Mouse (Mus musculus) cerebellum, postnatal 36 days (tissue): ENCODE results near the gene Myo1b.

Experiments
- DNase-seq, 2 experiments: peaks; one replicate each; pipeline ENCODE4 v3.0.0; 2021 to 2022; ENCODE audit warnings: mixed read lengths in 2 of 2

The Myo1b gene

DNA sequence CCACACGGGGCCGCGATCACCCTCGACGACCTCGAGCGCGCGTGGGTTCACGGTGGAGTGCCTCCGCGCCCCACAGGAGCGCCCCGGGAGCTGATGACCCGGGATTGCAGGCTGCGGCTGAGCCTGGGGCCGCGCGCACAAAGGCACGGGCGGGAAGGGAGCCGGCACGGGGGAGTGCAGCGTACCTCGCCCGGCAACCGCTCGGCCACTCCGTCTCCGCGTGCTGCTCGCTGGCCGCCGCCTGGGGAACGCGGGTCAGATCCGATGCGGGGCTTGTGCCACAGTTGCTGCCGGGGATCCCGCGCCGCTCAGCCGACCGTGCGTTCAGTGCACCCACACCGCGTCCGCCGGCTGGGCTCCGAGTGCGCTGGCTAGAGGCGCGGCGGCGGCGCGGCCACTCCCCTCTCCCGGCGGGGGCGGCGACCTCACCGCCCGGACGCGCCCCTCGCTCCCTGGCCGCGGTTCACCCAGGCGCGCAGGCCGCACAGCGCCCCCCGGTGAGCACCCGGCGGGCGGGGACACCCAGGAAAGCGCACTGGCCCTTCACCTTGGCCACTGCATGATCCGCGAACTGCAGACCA lies at the start of gene Myo1b:
TSS of gene Myo1b (minus strand) at position 496 of the 581 bp plus-strand sequence.
- peak; percentile 22 to 26 for DNase-seq

DNA sequence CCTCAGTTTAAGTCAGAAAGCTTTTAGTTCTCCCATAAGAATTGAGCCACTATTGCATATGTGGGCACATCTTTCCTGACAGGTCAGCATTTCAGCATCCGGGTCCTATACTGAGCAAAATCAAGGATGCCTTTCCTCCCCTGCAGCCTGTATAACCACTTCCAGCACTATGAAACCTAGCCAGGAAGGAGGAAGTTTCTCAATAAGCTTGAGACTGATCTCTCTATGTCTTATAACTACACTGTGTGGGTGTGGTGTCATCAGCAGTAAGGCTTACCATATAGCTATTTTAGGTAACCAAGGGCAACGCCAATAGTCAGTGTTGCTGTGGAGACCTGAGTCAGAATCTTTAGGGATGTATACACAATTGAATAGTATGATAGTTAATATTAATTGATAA lies 48.8 kb upstream of the Myo1b start:
- DNase-seq: no peak

DNA sequence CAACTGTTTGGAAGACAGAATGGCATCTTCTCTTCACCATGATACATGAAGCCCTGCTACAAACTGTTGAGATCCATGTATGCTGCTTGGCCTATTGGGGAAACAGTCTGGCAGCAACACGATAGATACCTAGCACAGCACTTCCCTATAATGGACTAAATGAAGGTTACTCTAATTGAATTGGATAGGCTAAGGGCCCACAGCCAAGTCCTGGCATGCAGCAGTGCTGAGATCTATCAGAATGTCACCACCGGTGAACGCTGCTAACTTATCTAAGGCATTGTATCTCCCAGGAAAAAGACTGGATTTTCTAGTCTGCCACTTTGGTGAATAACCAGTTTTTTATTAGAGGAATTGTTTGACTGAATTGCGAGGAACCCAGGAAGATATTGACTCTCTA lies 31.2 kb upstream of the Myo1b start:
- DNase-seq: no peak

DNA sequence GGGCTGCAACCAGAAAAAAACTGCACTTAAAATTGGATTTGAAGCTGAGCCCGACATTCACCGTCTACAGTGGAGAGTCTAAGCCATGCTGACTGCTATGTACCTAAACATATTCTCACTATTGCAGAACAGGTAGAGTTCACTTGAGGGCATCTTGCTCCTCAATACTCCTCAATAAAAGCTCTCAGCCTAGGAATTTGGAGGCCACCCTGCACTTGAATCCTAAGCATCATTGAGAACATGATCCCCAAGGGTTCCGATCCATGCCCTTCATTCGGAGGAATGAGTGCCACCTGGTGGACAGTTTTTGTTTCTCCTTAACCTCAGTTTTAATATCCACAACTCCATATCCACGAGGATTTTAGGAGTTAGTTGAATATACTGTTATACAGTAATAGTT lies 28.9 kb upstream of the Myo1b start:
- peak in 1 of 2 experiments; percentile 53 for DNase-seq

DNA sequence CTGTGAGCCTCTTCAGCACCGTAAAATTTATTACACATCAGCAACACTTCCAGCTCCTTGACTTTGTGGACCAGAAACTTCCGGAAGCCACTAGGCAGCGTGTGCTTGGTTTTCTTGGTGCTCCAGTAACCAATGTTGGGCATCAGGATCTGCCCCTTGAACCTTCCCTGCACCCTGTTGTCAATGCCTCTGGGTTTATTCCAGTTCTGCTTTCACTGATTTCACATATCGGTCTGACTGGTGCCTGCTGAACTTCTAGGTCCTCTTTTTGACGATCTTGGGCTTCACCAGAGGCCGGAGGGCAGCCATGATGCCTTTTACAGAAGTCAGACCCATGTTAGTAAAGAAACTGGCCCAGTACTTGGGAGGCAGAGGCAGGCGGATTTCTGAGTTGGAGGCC lies 22.5 kb upstream of the Myo1b start:
- no peak for DNase-seq

DNA sequence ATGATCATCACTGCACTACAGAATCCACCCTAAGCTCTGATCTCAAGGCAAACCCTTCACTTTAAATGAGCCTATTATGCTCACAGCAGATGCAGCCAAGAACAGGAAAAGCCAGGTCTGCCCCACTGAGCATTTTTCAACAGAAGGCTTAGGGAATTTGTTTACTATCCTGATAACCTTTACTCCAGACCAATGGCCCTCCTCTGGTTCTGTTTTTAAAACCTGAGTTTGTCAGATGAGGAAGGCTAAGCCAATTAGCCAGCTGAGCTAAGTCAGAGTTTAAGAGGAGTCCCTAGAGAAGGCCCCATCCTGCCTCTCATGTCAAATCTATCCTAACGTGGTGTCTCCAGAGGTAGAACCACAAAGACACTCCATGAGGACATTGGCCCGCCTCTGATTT lies 19.1 kb upstream of the Myo1b start:
- DNase-seq: no peak

DNA sequence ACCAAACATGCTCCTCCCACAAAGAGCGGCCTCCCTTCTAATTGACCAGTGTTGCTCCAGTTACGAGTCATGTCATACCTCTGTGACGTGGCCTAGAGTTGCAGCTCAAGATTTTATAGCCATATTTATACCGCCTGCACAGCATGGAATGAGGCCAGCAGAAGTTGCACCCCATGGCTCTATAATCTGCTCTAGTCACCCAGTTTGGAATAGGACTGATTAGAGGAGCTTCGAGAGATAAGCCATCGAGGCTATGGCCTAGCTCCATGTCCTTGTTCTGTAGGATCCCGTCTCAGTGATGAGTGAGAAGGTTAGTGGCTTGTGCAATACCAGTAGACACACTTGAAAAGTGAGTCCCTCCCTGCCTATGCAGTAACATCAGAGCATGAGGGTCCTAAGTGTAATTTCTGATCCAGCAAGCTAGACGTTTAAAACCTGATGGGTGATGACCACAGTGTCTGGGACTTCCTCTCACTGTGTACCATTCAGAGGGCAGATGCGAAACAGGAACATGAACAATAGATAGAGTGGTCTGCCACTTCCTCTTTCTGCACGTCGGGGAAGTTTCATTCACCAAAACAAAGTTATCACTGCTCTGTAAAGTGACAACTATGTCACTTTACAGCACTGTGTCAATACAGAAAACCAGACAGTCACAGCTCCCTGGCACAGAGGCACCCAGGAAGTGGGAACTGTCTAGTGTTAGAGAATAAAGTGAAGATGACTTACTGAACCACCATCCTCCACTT lies 18.5 kb upstream of the Myo1b start:
- DNase-seq: no peak

DNA sequence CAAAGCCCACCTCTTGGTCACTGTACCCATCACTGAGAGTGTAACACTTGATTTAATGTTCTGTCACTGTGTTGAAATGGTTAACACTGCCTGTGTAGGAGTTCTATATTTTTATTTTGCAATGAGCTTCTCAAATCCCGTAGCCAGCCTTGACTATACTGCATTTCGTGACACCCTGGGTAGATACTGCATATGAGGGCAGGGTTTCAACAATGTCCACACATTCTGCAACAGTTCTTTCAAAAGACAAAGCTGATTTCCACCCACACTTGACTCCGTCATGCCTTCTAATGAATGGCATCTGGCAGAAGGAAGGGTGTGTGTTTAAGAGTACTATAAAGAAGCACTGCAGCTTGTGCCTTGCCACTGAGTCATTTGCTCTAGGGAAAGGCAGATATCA lies 17.0 kb upstream of the Myo1b start:
- DNase-seq: no peak

DNA sequence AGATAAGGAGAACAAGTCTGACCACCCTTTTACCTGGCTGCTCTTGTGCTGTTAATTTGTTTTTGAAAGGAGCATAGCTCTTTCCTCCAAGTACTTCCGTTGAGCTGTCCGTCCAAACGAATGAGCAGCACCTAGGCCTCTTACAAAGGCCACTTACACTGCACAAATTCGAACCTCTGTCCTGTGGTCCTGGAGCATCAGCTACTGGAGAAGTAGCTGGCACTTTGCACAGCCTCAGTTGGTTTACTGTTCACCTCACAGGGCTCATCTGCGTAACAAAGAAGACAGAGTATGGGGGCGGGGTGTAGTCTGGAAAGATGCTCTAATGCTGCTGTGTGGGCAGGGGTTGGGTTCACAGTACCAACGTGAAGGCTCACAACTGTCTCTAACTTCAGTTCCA lies 15.7 kb upstream of the Myo1b start:
- DNase-seq: no peak

DNA sequence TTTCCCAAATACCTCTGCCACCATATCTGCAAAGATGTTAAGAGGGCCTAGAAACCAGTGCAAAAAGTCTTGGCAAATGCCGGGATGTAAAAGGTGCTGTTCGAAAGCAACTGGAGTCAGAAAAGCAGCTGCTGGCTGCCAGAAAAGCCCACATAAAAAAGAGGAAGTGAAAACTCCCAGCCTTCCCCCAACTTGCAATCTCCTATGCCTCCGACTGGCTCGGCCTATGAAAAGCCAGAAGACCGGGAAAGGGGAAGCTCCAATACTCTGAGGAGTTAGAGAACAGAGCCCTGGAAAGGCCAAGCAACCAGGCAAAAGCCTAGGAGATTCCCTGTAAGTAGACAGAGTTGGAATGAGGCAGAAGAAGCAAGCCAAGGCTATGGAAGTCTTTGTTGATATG lies 14.7 kb upstream of the Myo1b start:
- no peak for DNase-seq

DNA sequence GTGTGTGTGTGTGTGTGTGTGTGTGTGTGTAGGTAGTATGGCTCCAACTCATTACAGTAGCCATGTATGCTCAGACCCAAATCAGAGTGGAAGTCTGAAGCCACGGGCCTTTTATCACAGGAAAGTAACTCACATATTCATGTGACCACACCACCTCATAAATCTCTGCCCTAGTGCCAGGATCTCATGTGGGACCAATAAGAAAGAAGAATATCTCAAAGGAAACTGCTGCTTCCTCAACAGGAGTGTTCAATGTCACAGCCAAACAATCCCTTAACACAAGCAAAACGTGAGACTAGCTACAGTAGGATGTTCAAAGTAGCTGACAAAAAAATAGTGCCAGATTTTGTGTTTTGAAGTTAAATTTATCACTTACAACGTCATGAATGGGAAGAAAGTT lies 13.7 kb upstream of the Myo1b start:
- no peak for DNase-seq

DNA sequence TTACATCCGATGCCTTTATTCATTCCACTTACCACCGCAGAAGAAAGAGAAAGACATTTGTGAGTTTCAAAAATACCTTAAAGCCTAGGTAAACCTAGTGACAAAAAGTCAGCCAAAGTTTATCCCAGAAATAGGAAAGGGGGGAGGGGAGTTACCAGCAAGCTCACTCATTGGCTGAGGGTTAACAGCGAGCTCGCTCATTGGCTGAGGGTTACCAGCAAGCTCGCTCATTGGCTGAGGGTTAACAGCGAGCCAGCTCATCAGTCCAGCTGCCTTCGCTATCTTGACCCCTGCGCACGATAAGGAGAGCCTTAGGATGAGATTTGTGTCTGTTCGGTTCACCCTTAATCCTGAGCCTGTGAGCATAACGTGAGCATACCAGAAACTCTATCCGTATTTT lies 6.9 kb upstream of the Myo1b start:
- no peak for DNase-seq

DNA sequence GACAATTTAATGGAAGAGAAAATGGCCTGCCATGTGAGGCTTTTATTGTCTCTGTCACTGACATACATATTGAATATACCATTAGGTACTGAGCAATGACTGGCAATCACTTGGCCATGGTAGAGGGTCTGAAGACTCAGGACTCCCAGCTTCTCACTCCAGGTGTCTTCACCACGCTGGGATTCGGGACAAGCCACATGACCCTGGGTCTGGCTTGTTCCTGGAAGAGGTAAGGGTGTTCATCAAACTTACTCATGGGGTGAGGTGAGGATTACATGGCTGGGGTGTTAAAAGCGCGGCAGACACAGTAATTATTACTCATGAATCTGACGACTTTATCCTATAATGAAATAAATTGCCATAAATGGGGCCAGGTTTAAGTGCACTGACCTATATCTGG lies 405 bp upstream of the Myo1b start:
- DNase-seq: no peak

DNA sequence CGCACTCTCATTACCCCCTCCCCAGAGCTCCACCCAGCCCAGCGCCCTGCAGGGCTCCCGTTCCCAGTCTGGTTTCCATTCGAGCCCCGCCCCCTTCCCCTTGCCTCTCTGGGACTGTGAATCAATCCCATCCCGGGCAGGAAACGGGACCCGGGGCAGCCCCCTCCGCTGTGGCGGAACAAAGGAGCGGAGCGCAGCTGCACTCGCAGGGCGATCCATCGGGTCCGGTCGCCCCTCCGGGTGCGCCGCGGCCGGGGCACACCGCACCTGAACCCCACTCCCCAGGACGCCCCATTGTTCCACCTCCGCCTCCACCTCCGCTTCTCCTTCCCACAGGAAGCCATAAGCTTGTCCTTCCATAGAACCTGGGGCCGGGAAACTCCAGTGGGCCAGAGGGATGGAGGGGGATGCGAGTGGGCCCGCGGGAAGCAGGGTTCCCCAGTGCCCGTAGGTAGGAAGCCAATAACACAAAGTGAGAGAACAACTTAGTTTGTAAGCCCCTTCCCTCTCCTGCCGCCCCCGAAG lies 758 bp downstream of the Myo1b start:
- DNase-seq: peak; percentile 20 to 23

DNA sequence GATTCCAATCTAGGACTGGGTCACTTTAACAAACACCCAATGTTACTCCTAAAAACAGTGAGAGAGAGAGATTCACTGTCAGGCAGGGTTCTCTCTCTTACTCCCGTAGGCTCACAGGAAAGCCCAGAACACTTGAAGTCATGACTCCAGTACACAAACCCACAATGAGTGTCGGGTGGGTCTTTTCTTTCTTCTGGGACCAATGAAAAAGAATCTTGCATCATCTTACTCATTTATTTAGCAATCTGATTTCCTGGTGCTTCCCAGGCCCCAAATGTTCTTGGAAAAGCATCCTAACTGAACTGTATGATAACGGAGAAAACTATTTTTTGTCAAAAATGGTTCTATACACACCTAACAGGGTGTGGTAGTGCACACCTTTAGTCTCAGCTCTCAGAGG lies 1.8 kb downstream of the Myo1b start:
- no peak for DNase-seq

DNA sequence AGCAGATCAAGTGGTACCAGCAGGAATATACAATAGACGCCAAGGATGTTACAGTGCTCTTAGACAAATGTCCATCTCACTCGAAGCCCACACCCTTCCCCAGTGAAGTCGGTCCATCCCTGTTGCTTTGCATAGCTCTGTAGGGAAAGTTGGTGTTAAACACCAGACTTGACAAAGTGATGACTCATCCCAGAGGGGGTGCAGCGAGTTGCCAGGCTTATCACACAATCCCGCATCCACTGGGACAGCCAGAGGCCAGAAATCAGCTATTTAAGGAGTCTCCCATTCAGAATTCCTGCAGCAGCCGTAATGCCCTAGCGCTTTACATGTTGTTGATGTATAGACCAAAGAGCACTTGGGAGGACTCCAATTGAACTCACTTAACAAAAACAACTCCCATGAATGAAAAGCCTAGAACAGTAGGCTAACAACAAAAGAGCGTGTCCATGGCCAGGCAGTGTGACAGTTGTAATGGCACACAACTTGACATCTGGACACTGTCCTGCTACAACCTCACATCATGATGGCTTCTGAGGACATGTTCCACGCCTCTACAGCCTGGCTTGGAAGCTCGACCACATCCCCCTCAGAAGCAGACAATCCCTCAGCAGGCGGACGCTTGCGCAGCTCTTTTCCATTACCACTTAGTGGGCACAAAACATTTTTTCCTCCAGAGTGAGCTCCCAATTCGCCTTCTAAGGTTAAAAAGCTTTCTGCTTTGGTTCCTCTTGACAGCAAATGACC lies 2.6 kb downstream of the Myo1b start:
- DNase-seq: no peak

DNA sequence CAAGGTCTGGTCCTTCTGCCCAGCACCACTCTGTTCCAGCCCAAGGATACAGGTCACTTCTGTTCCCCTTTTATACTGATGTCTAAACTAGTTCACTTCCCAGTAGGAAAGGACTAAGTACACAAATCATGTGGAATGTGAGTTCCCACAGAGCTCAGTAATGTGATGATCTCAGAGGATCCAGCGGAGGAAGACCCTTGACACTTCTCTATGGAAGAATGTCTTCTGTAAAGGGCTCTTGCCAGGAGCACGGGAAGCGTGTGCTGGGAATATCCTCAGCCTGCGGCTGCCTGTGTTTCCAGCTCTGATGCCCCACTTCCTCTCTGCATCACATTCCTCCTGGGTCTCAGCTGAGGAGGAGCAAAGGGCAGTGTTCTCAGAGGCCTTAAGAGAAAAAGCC lies 4.5 kb downstream of the Myo1b start:
- no peak for DNase-seq

DNA sequence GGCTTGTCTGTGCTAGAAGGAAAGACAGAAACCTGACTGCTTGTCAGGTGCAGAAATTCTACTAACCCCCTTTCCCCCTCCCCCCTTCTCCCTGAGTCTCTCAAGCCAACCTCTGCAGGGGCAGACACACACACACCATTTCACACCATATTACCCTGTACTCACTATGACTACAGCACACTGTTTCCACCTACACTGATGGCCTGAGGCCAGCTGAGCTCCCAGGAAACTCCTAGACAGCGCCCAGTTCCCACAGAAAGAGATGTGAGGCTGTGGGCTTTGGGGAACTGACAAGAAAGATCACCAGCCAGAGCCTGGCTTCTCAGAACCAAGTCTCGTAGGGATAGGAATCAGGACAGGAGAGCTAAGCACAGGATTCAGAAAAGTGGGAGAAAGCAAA lies 6.7 kb downstream of the Myo1b start:
- no peak for DNase-seq

DNA sequence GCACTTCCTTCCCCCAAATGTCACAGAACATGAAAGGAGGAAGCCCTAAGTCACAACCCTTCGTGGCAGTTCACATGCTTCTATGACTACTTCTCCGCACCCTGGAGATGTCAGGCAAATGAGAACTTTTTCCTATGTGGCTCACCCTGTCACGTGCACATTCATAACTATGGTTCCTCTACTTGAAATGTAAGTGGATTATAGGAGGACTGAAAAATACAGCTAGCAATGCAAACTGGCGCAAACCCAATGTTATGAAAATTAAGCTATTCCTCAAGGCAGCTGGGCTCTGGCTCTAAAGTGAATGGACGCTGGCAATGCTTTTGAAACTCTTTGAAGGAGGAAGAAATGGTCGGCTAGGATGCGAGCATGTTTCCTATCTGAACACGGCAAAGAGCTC lies 8.1 kb downstream of the Myo1b start:
- no peak for DNase-seq

DNA sequence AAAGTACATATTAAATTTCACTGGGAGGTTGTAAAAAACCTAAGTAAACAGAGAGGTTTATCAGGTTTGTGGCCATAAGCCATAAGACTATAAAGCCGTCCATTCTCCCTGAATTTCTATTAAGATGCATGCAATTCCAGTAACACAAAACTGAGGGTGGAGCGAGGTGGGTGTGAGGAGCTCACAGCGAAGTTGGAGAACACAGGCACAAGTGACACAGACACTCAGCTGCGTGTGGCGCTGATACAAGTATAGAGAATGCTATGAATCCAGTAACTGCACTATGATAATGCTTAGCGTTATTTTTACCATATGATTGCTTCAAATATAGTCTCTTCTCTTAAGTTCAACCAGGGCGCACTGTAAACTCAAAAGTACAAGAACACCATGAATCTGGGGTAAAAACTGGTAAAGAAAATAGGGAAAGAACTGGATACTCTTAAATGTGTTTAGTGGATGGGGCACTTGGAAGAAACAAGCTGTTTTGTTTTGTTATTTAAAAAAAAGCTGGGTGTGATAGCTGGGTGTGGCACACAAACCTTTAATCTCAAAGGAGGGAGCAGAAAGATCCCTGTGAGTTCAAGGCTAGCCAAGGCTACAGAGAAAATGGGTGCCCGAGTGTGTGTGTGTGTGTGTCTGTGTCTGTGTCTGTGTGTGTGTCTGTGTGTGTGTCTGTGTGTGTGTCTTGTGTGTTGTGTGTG lies 9.5 kb downstream of the Myo1b start:
- no peak for DNase-seq

DNA sequence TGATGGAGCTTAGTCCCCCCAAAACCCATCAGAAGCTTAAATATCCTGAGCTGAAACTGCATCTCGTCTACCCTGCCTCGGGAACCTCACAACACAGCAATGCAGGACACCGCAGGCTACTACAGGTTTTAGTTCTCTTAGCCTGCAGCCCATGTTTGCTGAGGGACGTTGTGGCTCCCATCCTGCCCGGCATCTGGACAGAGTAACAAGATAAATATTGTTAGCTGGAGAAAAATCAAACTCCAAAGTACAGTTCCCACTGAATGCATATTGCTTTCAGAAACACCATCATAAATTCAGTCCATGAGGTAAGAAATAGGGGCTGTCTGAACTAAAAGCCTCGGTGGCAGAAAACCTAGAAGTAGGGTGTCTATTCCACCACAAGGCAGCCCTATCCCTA lies 10.8 kb downstream of the Myo1b start:
- DNase-seq: no peak

DNA sequence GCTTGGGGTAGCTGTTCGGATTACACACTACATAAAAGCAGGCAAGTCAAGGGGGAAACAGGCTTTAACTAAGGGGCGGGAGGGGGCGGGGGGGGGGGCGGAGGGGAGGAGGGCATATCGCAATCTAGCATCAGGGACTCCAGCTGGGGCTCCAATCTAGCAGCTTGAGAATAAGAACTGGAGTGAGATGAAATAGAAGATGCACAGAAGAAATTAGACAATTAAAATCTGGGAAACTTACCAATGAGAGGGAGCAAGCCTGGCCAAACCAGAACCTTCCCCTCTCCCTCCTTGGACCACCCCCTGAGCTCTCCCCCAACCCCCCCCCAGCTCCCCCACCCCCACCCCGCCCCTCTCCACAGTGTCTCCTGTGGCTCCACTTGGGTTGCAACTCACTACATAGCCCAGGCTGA lies 18.7 kb downstream of the Myo1b start:
- no peak for DNase-seq

DNA sequence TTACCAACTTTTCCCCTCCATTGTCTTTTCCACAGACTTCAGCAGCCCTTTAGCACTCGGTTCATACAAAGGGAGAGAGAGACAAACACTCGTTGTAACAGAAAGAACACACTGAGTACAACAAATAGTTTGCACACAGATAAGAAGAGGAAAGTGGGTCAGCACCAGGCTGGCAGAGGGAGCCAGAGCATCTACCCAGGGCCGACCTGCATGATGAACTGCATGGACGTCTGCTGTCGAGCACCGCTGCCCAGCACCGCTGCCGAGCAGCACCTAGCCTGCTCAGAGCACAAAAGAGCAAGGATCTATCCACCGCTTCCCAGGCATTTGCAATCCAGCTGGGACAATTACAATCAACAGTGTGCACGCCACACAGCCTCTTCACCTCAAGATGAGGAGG lies 19.9 kb downstream of the Myo1b start:
- no peak for DNase-seq
